Mouse (Mus musculus) cerebral cortex, adult 2 months (tissue): ENCODE data around the gene Dhx16.

Experiments
- WGBS: fragments of 180-500 bp; shearing (Covaris S2); methylation state at CpG from one replicate; pipeline ENCODE4 v1.1.7; 2018; 5-methylcytosine and 5-hydroxymethylcytosine counted together

Gene Dhx16

GRCm38 (mm10) chr17:35879245-35880057 is at the start of gene Dhx16:
Gene Dhx16, plus strand, starts transcription at chr17:35879819.
- WGBS = 5% methylated on average over 66 of the region's 66 CpGs

DNA sequence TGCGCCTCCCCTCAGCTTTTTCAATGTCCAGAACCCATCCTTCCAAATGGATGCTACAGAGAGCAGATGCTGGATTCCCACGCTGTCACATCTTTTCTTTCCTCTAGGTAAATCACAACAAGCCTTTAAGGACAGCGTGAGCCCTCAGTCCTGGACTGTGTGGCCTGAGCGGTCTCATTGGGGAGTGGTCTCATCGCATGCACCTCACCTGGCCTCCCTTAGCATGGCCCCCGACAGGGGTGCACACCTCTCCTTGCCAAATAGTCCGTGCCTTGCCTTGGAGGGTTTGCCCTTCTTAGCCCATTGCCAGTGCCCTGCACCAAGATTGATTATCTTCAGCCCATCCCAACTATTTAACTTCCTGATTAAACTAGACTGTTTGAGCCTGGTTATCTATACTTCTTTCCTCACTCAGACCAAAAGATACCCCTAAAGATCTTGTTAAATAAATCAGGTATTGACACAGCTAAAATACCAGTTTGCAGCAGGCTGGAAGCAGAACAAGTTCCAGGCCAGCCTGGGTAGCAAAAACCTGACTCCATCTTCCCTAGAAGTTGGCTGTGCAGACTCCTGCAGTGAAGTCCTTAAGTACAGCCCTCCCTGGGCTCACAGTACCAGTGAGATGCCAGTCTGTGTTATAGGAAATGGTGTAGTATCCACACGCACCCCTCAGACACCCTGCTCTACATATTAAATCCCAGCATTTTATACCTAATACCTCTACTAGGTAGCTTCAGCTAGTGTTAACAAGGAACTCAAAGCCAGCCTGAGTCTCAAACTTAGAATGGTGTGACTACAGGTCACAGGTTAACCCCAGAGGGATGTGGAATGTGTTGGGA is 47.0 kb upstream of the Dhx16 start:
- 67% methylated on average over 8 of the region's 8 CpGs for WGBS

DNA sequence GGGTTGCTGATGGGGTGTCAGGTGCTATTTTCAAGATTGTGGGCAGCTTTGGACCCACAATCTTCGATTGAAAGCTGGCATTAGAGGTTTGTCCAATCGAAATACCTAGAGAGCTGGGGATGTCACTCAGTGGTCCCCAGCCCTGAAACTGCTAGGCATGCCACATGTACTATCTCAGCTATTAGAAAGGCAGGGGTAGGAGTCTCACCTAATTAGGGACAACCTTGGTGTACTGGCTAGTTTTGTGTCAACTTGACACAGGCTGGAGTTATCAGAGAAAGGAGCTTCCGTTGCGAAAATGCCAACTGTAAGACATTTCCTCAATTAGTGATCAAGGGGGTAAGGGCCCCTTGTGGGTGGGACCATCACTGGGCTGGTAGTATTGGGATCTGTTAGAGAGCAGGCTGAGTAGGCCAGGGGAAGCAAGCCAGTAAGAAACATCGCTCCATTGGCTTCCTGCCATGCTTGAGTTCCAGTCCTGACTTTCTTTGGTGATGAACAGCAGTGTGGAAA is 46.3 kb upstream of the Dhx16 start:
- 34% methylated on average over 5 of the region's 5 CpGs for WGBS

GRCm38 (mm10) chr17:35833894-35834293 is 45.7 kb upstream of the Dhx16 start:
- WGBS = 33% methylated on average over 5 of the region's 5 CpGs

GRCm38 (mm10) chr17:35834696-35835422 is 44.8 kb upstream of the Dhx16 start:
- 39% methylated on average over 26 of the region's 26 CpGs for WGBS

GRCm38 (mm10) chr17:35835424-35836140 is 44.0 kb upstream of the Dhx16 start:
- WGBS = 43% methylated on average over 26 of the region's 26 CpGs

DNA sequence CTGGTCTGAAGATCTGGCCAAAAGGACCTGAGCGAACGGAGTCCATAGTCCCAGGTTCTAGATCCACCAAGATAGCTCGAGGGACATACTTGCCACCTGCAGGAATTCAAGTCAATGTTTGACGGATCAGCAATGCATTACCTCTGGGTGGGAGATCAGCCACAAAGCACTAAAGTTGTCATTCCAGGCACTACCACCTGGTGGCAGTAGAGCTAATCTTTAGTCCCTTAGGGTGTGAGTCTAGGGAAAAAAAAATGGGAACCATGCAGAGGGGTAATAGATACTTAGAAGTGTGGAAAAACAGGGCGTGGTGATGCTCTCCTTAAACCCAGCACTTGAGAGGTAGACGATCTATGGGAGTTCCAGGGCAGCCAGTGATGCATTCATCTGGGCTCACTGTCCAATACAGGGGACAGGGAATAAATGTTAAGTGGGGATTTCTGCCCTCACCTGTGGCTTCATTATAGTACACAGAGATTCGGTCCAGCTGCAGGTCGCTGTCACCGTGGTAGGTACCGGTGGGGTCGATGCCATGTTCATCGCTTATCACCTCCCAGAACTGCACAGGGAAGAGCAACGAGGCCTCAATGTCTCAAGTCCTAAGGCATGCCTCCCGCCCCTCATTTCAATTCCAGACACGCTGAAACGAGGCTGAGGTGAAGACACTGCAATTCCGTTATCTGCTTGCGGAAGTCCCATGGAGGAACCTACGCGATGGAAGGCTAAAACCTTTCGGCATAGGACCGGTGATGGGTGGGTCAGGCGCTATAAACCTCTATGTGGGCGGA is 43.2 kb upstream of the Dhx16 start:
- WGBS = 5% methylated on average over 24 of the region's 24 CpGs

DNA sequence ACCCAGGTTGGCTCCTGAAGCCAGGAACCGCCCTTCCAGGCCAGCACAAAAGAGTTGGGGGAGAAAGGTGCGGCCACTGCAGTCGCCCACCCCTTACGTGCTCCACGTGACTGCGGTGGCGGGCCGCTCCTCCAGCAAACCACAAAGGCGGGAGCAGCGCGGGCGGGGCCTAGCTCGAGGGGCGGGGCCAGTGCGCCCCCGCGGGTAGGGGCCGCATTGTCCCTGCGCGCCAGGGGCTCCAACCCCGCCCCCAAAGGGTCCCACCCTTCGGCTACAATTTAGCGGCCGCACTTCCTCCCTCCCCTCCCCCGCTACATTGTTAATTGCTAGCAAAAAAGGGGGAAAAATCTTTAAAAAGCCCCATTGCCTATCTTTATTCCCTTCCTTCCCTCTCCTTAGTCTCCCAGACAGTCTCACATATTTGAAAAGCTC is 42.6 kb upstream of the Dhx16 start:
- WGBS = 1% methylated on average over 25 of the region's 25 CpGs

GRCm38 (mm10) chr17:35837487-35837886 is 42.1 kb upstream of the Dhx16 start:
- under 1% methylated on average over 18 of the region's 18 CpGs for WGBS

DNA sequence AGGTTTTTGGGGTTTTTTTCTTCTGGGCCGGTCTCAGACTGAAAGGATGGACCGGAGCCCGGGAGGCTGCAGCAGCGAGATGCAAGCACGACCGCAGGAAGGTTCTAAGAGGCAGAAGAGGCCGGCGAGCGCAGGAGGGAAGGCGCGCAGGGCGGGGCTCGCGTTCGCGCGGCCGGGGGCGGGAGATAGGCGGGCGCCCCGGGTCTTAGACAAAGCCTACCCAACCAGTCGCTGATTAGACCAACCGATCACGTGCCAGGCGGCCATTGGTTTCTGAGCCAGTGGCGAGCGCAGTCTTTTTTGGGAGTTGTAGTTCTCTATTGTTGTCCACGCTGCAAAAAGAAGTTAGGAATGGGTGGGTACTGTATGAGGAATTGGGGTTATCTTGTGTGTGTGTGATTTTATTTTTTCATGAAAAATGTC is 41.5 kb upstream of the Dhx16 start, which contains the start of gene Tubb5:
Gene Tubb5, minus strand, starts transcription at position 185 of the 423 bp plus-strand sequence.
- 1% methylated on average over 29 of the region's 29 CpGs for WGBS

DNA sequence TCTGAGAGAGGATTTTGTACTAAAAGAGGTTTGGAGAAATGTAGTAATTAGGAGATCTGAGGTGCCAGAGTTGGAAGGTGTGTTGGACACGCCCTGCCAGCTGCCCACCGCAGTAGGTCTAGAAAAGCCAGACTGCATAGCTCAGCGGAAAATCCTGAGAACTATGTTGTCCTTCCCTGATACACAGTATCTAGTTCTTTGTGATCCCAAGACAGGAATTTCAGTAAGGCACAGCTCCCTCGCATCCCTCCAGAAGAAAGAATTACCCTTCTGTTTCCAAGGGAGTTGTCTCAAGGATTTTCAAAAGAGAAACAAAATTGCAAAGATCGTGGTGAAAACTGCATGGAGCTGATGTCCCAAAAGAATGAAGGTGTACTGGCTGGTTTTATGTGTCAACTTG is 41.0 kb upstream of the Dhx16 start:
- 9% methylated on average over 5 of the region's 5 CpGs for WGBS

DNA sequence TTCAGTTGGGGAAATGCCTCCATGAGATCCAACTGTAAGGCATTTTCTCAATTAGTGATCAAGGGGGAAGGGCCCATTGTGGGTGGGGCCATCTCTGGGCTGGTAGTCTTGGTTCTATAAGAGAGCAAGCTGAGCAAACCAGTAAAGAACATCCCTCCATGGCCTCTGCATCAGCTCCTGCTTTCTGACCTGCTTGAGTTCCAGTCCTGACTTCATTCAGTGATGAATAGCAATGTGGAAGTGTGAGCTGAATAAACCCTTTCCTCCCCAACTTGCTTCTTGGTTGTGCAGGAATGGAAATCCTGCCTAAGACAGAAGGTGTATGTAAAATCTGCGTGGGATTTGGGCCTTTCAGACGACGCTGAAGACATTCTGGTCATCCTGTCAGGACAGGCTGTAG is 40.6 kb upstream of the Dhx16 start:
- WGBS = 53% methylated on average over 3 of the region's 3 CpGs

DNA sequence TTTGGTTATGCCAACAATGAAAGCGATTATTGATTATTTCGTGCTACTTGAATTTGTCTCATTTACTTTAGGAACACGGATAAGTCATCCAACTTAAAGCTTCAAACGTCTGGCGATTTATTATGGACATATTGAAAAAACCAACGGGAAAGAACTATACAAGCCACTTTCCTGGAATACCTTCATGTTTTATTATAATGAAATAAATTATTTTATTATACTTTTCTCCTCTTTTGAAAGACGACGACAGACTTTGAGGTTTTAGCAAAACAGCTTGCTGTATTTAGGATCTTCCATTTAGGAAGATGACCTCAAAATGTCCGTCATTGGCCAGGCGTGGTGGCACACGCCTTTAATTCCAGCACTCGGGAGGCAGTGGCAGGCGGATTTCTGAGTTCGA is 39.1 kb upstream of the Dhx16 start:
- 41% methylated on average over 14 of the region's 14 CpGs for WGBS

- under 1% methylated on average over 59 of the region's 59 CpGs for WGBS
These were observed 38.3 kb upstream of the Dhx16 start, which contains the start of gene Mdc1 for GRCm38 (mm10) chr17:35841076-35841950. Gene Mdc1, plus strand, starts transcription at chr17:35841515.

DNA sequence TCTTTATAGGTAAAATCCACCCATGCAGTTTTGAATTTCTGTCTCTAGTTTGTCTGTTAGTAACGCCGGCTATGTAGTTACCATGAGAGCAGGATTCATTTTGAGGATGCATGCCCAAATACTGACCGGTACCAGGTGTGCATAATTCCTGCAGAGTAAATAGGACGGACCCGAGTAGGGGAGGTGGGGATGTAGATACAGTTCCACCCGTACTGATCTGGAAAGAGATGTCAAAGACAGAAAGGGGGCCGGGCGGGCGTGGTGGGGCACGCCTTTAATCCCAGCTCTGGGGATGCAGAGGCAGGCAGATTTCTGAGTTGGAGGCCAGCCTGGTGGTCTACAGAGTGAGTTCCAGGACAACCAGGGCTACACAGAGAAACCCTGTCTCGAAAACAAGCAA is 37.6 kb upstream of the Dhx16 start:
- WGBS = 11% methylated on average over 11 of the region's 11 CpGs

DNA sequence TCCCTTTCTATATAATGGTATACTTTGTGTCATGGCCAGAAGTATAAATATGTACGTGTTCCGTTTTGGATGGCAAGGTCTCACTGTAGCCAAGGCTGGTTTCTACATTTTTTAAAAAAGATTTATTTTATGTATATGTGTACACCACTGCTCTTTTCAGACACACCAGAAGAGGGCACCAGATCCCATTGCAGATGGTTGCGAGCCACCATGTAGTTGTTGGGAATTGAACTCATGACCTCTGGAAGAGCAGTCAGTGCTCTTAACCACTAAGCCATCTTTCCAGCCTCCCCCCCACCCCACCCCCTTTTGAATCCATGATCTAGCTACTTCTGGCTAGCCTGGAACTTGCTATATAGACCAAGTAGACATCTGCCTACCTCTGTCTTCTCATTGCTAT is 36.1 kb upstream of the Dhx16 start:
- 82% methylated on average over 3 of the region's 3 CpGs for WGBS

GRCm38 (mm10) chr17:35848112-35848511 is 31.5 kb upstream of the Dhx16 start:
- 4% methylated on average over 1 of the region's 1 CpGs for WGBS

DNA sequence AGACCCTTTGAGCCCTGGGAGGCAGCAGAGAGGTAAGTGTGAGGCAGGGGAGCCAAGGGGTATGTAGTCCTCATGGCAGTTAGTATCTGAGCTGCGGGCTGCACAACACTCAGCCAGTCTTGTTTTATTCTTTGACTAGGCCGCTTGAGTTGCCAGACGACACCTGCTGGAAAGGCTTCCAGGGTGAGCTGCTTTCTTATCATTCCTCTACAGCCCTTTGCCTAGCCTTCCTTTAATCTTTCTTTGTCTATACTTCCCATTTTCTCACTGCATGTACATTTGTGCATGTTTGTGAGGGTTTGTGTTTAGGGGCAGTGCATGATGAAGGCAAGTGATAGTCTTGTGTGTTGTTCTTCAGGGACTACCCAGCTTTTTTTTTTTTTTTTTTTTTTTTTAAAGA is 28.6 kb upstream of the Dhx16 start:
- 88% methylated on average over 3 of the region's 3 CpGs for WGBS

GRCm38 (mm10) chr17:35859371-35859770 is 20.2 kb upstream of the Dhx16 start:
- WGBS = 98% methylated on average over 1 of the region's 1 CpGs
